Mouse (Mus musculus): ENCODE results near the gene Itgb1bp1. TPM values are rescaled to one million over a fixed set of nuclear protein-coding genes. Genes with fewer than 3 reads are reported as not detected.

Gene Itgb1bp1
- polyA plus RNA-seq, 1 experiment from 2014 or later, result 50.9 TPM

GRCm38 (mm10) chr12:21265946-21266783, 19.9 kb downstream of the Itgb1bp1 start:
- WGBS, result 79% methylated on average over 14 of the region's 14 CpGs
- no peak overlapping the region for H3K4me2 ChIP-seq
- no peak overlapping the region for H3K27ac ChIP-seq
- H3K4me1 ChIP-seq, result no peaks in the 10 kb centered on the region
- H3K27me3 ChIP-seq, result no peaks in the 10 kb centered on the region
- no peak overlapping the region for H3K9ac ChIP-seq
- H3K4me3 ChIP-seq, result no peak overlapping the region
- peak; percentile 43; the same call in 1 of the 2 replicates for ATAC-seq (ENCODE audit: insufficient number of reproducible peaks, insufficient read depth, low FRiP score, low TSS enrichment, low read depth)
- no peaks in the 10 kb centered on the region for H3K9me3 ChIP-seq
- H3K36me3 ChIP-seq, result peaks cover 83% of the 10 kb centered on the region

GRCm38 (mm10) chr12:21265501-21265900, 20.6 kb downstream of the Itgb1bp1 start:
- ATAC-seq (ENCODE audit: insufficient number of reproducible peaks, insufficient read depth, low FRiP score, low TSS enrichment, low read depth), result no peak
- whole genome bisulfite sequencing, result 95% methylated on average over 4 of the region's 4 CpGs
- Histone ChIP-seq H3K4me3 (no peak overlapping the region), H3K27me3 (no peaks in the 10 kb centered on the region), H3K4me1 (no peaks in the 10 kb centered on the region), H3K27ac (no peak overlapping the region), H3K36me3 (peaks cover 81% of the 10 kb centered on the region), H3K9me3 (no peaks in the 10 kb centered on the region), H3K9ac (no peak overlapping the region), H3K4me2 (no peak overlapping the region)

GRCm38 (mm10) chr12:21264970-21265369, 21.1 kb downstream of the Itgb1bp1 start:
- Histone ChIP-seq H3K9me3 (no peaks in the 10 kb centered on the region), H3K36me3 (peaks cover 81% of the 10 kb centered on the region), H3K4me3 (no peak overlapping the region), H3K4me1 (no peaks in the 10 kb centered on the region), H3K9ac (no peak overlapping the region), H3K4me2 (no peak overlapping the region), H3K27ac (no peak overlapping the region), H3K27me3 (no peaks in the 10 kb centered on the region)
- ATAC-seq (ENCODE audit: insufficient number of reproducible peaks, insufficient read depth, low FRiP score, low TSS enrichment, low read depth), result no peak
- WGBS, result 82% methylated on average over 3 of the region's 3 CpGs

- Histone ChIP-seq H3K9me3 (no peaks in the 10 kb centered on the region), H3K9ac (no peak overlapping the region), H3K27ac (0 out of 2 replicates have a peak overlapping the region, but pooled peaks have one; percentile 5), H3K27me3 (no peaks in the 10 kb centered on the region), H3K4me3 (no peak overlapping the region), H3K4me1 (no peaks in the 10 kb centered on the region), H3K4me2 (no peak overlapping the region), H3K36me3 (peaks cover 80% of the 10 kb centered on the region)
- 72% methylated on average over 5 of the region's 5 CpGs for WGBS
- ATAC-seq (ENCODE audit: insufficient number of reproducible peaks, insufficient read depth, low FRiP score, low TSS enrichment, low read depth), result no peak
These were observed 21.8 kb downstream of the Itgb1bp1 start for GRCm38 (mm10) chr12:21264241-21264640.

GRCm38 (mm10) chr12:21263256-21263655, 22.8 kb downstream of the Itgb1bp1 start:
- Histone ChIP-seq H3K4me2 (no peak overlapping the region), H3K27ac (no peak overlapping the region), H3K4me3 (no peak overlapping the region), H3K9me3 (no peaks in the 10 kb centered on the region), H3K36me3 (peaks cover 78% of the 10 kb centered on the region), H3K27me3 (no peaks in the 10 kb centered on the region), H3K4me1 (no peaks in the 10 kb centered on the region), H3K9ac (no peak overlapping the region)
- no peak for ATAC-seq (ENCODE audit: insufficient number of reproducible peaks, insufficient read depth, low FRiP score, low TSS enrichment, low read depth)
- 92% methylated on average over 5 of the region's 5 CpGs for WGBS

- WGBS, result 74% methylated on average over 4 of the region's 4 CpGs
- no peak overlapping the region for H3K4me2 ChIP-seq
- no peak overlapping the region for H3K27ac ChIP-seq
- peaks cover 81% of the 10 kb centered on the region for H3K36me3 ChIP-seq
- H3K4me3 ChIP-seq, result no peak overlapping the region
- no peaks in the 10 kb centered on the region for H3K4me1 ChIP-seq
- ATAC-seq (ENCODE audit: insufficient number of reproducible peaks, insufficient read depth, low FRiP score, low TSS enrichment, low read depth), result no peak
- no peaks in the 10 kb centered on the region for H3K9me3 ChIP-seq
- H3K27me3 ChIP-seq, result no peaks in the 10 kb centered on the region
- no peak overlapping the region for H3K9ac ChIP-seq
These were observed 24.6 kb downstream of the Itgb1bp1 start for GRCm38 (mm10) chr12:21261521-21261920.

GRCm38 (mm10) chr12:21260494-21261256, 25.4 kb downstream of the Itgb1bp1 start:
- Histone ChIP-seq H3K4me1 (no peaks in the 10 kb centered on the region), H3K4me2 (no peak overlapping the region), H3K9ac (no peak overlapping the region), H3K36me3 (peaks cover 81% of the 10 kb centered on the region), H3K27ac (no peak overlapping the region), H3K9me3 (no peaks in the 10 kb centered on the region), H3K4me3 (no peak overlapping the region), H3K27me3 (no peaks in the 10 kb centered on the region)
- 80% methylated on average over 6 of the region's 6 CpGs for WGBS
- no peak for ATAC-seq (ENCODE audit: insufficient number of reproducible peaks, insufficient read depth, low FRiP score, low TSS enrichment, low read depth)

GRCm38 (mm10) chr12:21247711-21248392, 38.2 kb downstream of the Itgb1bp1 start:
- no peak overlapping the region for H3K4me3 ChIP-seq
- peaks cover 91% of the 10 kb centered on the region for H3K36me3 ChIP-seq
- no peak for ATAC-seq (ENCODE audit: insufficient number of reproducible peaks, insufficient read depth, low FRiP score, low TSS enrichment, low read depth)
- H3K27ac ChIP-seq, result no peak overlapping the region
- no peak overlapping the region for H3K9ac ChIP-seq
- H3K4me2 ChIP-seq, result no peak overlapping the region
- WGBS, result 79% methylated on average over 7 of the region's 7 CpGs
- H3K27me3 ChIP-seq, result no peaks in the 10 kb centered on the region
- H3K9me3 ChIP-seq, result no peaks in the 10 kb centered on the region
- no peaks in the 10 kb centered on the region for H3K4me1 ChIP-seq

- Histone ChIP-seq H3K27me3 (no peaks in the 10 kb centered on the region), H3K9ac (no peak overlapping the region), H3K4me2 (no peak overlapping the region), H3K36me3 (peaks cover 78% of the 10 kb centered on the region), H3K4me3 (no peak overlapping the region), H3K27ac (no peak overlapping the region), H3K4me1 (no peaks in the 10 kb centered on the region), H3K9me3 (no peaks in the 10 kb centered on the region)
- no peak for ATAC-seq (ENCODE audit: insufficient number of reproducible peaks, insufficient read depth, low FRiP score, low TSS enrichment, low read depth)
- 96% methylated on average over 11 of the region's 11 CpGs for WGBS
These were observed 41.6 kb downstream of the Itgb1bp1 start for GRCm38 (mm10) chr12:21244375-21244960.

GRCm38 (mm10) chr12:21241965-21242364, 44.1 kb downstream of the Itgb1bp1 start:
- Histone ChIP-seq H3K9ac (no peak overlapping the region), H3K36me3 (peaks cover 81% of the 10 kb centered on the region), H3K4me3 (no peak overlapping the region), H3K27me3 (no peaks in the 10 kb centered on the region), H3K4me1 (no peaks in the 10 kb centered on the region), H3K4me2 (no peak overlapping the region), H3K9me3 (no peaks in the 10 kb centered on the region), H3K27ac (no peak overlapping the region)
- ATAC-seq (ENCODE audit: insufficient number of reproducible peaks, insufficient read depth, low FRiP score, low TSS enrichment, low read depth), result no peak
- 73% methylated on average over 3 of the region's 3 CpGs for WGBS

GRCm38 (mm10) chr12:21234560-21234959, 51.5 kb downstream of the Itgb1bp1 start:
- no peak for ATAC-seq (ENCODE audit: insufficient number of reproducible peaks, insufficient read depth, low FRiP score, low TSS enrichment, low read depth)
- Histone ChIP-seq H3K4me1 (no peaks in the 10 kb centered on the region), H3K4me3 (no peak overlapping the region), H3K4me2 (no peak overlapping the region), H3K27ac (no peak overlapping the region), H3K9me3 (no peaks in the 10 kb centered on the region), H3K27me3 (no peaks in the 10 kb centered on the region), H3K36me3 (peaks cover 81% of the 10 kb centered on the region), H3K9ac (no peak overlapping the region)
- 91% methylated on average over 2 of the region's 2 CpGs for WGBS

Data from embryonic facial prominence, embryonic 13.5 days (tissue).